Mouse (Mus musculus): ENCODE results near the gene Ndufb2. TPM values are rescaled to one million over a fixed set of nuclear protein-coding genes. Genes with fewer than 3 reads are reported as not detected.
A peak's percentile ranks its signal among the peaks of the same experiment; 100 is the strongest.

The Ndufb2 gene
- polyA plus RNA-seq, 1 experiment, result 71.2 TPM

- WGBS, result 19% methylated on average over 3 of the region's 3 CpGs
- no peaks in the 10 kb centered on the region for H3K27me3 ChIP-seq (ENCODE audit: control insufficient read depth, insufficient read depth, low read length)
- no peak overlapping the region for H3K4me3 ChIP-seq (ENCODE audit: extremely low read depth, insufficient read depth, insufficient read length)
- H3K36me3 ChIP-seq (ENCODE audit: control insufficient read depth, insufficient read depth, low read length), result peaks cover 11% of the 10 kb centered on the region
- H3K27ac ChIP-seq (ENCODE audit: insufficient read depth, low read length), result no peak overlapping the region
- TF ChIP-seq CTCF (IDR thresholded peaks at IDR 0.05; ENCODE audit: extremely low read depth, insufficient read depth, insufficient read length, insufficient replicate concordance), result no peak
- peak; percentile 22 to 38 for DNase-seq (ENCODE audit: low read depth in 1 of 2, low spot score in 2 of 2)
- H3K4me1 ChIP-seq (ENCODE audit: control insufficient read depth, insufficient read depth, insufficient read length), result peaks cover 2% of the 10 kb centered on the region
Measured at GRCm38 (mm10) chr6:39606862-39607261, 14.5 kb downstream of the Ndufb2 start.

- Histone ChIP-seq H3K4me1 (ENCODE audit: control insufficient read depth, insufficient read depth, insufficient read length) (peaks cover 2% of the 10 kb centered on the region), H3K36me3 (ENCODE audit: control insufficient read depth, insufficient read depth, low read length) (peaks cover 8% of the 10 kb centered on the region), H3K27ac (ENCODE audit: insufficient read depth, low read length) (no peak overlapping the region), H3K27me3 (ENCODE audit: control insufficient read depth, insufficient read depth, low read length) (no peaks in the 10 kb centered on the region), H3K4me3 (ENCODE audit: extremely low read depth, insufficient read depth, insufficient read length) (no peak overlapping the region)
- WGBS, result 83% methylated on average over 5 of the region's 5 CpGs
- no peak for DNase-seq (ENCODE audit: low read depth in 1 of 2, low spot score in 2 of 2)
- TF ChIP-seq POLR2A (IDR thresholded peaks at IDR 0.05; ENCODE audit: low read depth, low read length) (no peak), CTCF (IDR thresholded peaks at IDR 0.05; ENCODE audit: extremely low read depth, insufficient read depth, insufficient read length, insufficient replicate concordance) (no peak)
Measured at GRCm38 (mm10) chr6:39607365-39607764, 15.0 kb downstream of the Ndufb2 start.

GRCm38 (mm10) chr6:39610207-39610606 lies 17.8 kb downstream of the Ndufb2 start:
- DNase-seq (ENCODE audit: low read depth in 1 of 2, low spot score in 2 of 2), result no peak
- Histone ChIP-seq H3K4me3 (ENCODE audit: extremely low read depth, insufficient read depth, insufficient read length) (no peak overlapping the region), H3K27me3 (ENCODE audit: control insufficient read depth, insufficient read depth, low read length) (no peaks in the 10 kb centered on the region), H3K27ac (ENCODE audit: insufficient read depth, low read length) (no peak overlapping the region), H3K4me1 (ENCODE audit: control insufficient read depth, insufficient read depth, insufficient read length) (peaks cover 2% of the 10 kb centered on the region), H3K36me3 (ENCODE audit: control insufficient read depth, insufficient read depth, low read length) (peaks cover 6% of the 10 kb centered on the region)
- TF ChIP-seq CTCF (IDR thresholded peaks at IDR 0.05; ENCODE audit: extremely low read depth, insufficient read depth, insufficient read length, insufficient replicate concordance) (no peak), POLR2A (IDR thresholded peaks at IDR 0.05; ENCODE audit: low read depth, low read length) (no peak)
- 59% methylated on average over 2 of the region's 2 CpGs for WGBS

- DNase-seq (ENCODE audit: low read depth in 1 of 2, low spot score in 2 of 2), result no peak
Measured at GRCm38 (mm10) chr6:39611296-39611695, 18.9 kb downstream of the Ndufb2 start.

More at GRCm38 (mm10) chr6:39611296-39611695, 18.9 kb downstream of the Ndufb2 start:
- 93% methylated on average over 2 of the region's 2 CpGs for WGBS
- no peak overlapping the region for H3K27ac ChIP-seq (ENCODE audit: insufficient read depth, low read length)
- H3K36me3 ChIP-seq (ENCODE audit: control insufficient read depth, insufficient read depth, low read length), result peaks cover 9% of the 10 kb centered on the region
- peaks cover 2% of the 10 kb centered on the region for H3K4me1 ChIP-seq (ENCODE audit: control insufficient read depth, insufficient read depth, insufficient read length)
- no peak for TF ChIP-seq POLR2A (IDR thresholded peaks at IDR 0.05; ENCODE audit: low read depth, low read length)
- TF ChIP-seq CTCF (IDR thresholded peaks at IDR 0.05; ENCODE audit: extremely low read depth, insufficient read depth, insufficient read length, insufficient replicate concordance), result no peak
- H3K4me3 ChIP-seq (ENCODE audit: extremely low read depth, insufficient read depth, insufficient read length), result no peak overlapping the region
- no peaks in the 10 kb centered on the region for H3K27me3 ChIP-seq (ENCODE audit: control insufficient read depth, insufficient read depth, low read length)

Other genes starting within 250 kb of the Ndufb2 start
- 7.7 and 10.3 TPM in 2 replicates for gene Slc37a3, start 214.9 kb upstream of the Ndufb2 start, polyA plus RNA-seq (2012; rRNA removed)
- gene Rab19, start 211.4 kb upstream of the Ndufb2 start, polyA plus RNA-seq (2012; rRNA removed), result 4.4 and 4.7 TPM in 2 replicates
- gene Mkrn1, start 172.1 kb upstream of the Ndufb2 start, polyA plus RNA-seq (2012; rRNA removed), result 96.8 and 131 TPM in 2 replicates
- gene Dennd2a, start 34.7 kb upstream of the Ndufb2 start, polyA plus RNA-seq (2012; rRNA removed), result 7.3 and 9.2 TPM in 2 replicates
- gene Adck2, start 18.7 kb upstream of the Ndufb2 start, polyA plus RNA-seq (2012; rRNA removed), result 8.6 and 14.1 TPM in 2 replicates
- 0.79 TPM in 1 of 2 replicates, not detected in the other for gene Gm42420, start 6.8 kb upstream of the Ndufb2 start, polyA plus RNA-seq (2012; rRNA removed)
- gene Braf, start 132.9 kb downstream of the Ndufb2 start, polyA plus RNA-seq (2012; rRNA removed), result 4.5 and 6.4 TPM in 2 replicates
- gene Mrps33, start 218.4 kb downstream of the Ndufb2 start, polyA plus RNA-seq (2012; rRNA removed), result 20.6 and 25.9 TPM in 2 replicates

Measured in spleen, adult 2 months (tissue).